27 mouse cellular contexts compared by ENCODE assay signal in genomic region chr3:84180304-84180703, GRCm38 (mm10). TPM values are rescaled to one million over a fixed set of nuclear protein-coding genes. Genes with fewer than 3 reads are reported as not detected.
DNase-seq lines count a peak whose midpoint lies in the region; ATAC-seq lines count a peak whose summit lies in the region.
"Had no signal": no experiment of that assay in that cellular context is flagged by ENCODE, and none has a peak within 500 bp of the region (broad histone marks: within the 10 kb centered on the region; RNA-seq: fewer than 3 reads in every experiment).

No protein-coding gene starts in this region.

- no peak for DNase-seq in forebrain, embryonic 11.5 days (ENCODE audit: low spot score)
- no peak for DNase-seq in hindbrain, embryonic 14.5 days (ENCODE audit: low spot score)
- DNase-seq in hindbrain, embryonic 11.5 days (ENCODE audit: low spot score), result no peak
- no peak for DNase-seq in midbrain, embryonic 14.5 days
- DNase-seq in R1 (ENCODE audit: low read depth, low spot score), result peak; percentile 81
- DNase-seq in adrenal gland, adult (ENCODE audit: inconsistent age in 2 of 2, low spot score in 1 of 2), result no peak
- DNase-seq: adrenal gland, adult 8-10 months; adrenal gland, postnatal 36 days; B cell, adult 2 months; cerebellum, adult 2 months; cerebellum, postnatal 10 days; gastrocnemius, postnatal 10 days; heart, adult 18-20 months; heart, postnatal 10 days; heart, postnatal 4 days had no signal

- WGBS in forebrain, embryonic 15.5 days, result 68% methylated on average over 2 of the region's 2 CpGs
- 66% methylated on average over 2 of the region's 2 CpGs for WGBS in forebrain, embryonic 11.5 days
- 85% methylated on average over 2 of the region's 2 CpGs for WGBS in hindbrain, embryonic 14.5 days
- WGBS in hindbrain, embryonic 11.5 days, result 84% methylated on average over 2 of the region's 2 CpGs
- WGBS in midbrain, embryonic 16.5 days, result 81% methylated on average over 2 of the region's 2 CpGs
- WGBS in midbrain, embryonic 14.5 days, result 79% methylated on average over 2 of the region's 2 CpGs

- no peaks in the 10 kb centered on the region; the same call in 1 of the 2 replicates for H3K9me3 ChIP-seq in forebrain, embryonic 15.5 days
- no peaks in the 10 kb centered on the region for H3K9me3 ChIP-seq in forebrain, embryonic 11.5 days (ENCODE audit: control insufficient read depth, low read length)
- no peaks in the 10 kb centered on the region for H3K9me3 ChIP-seq in hindbrain, embryonic 14.5 days (ENCODE audit: control insufficient read depth, low read length)
- no peaks in the 10 kb centered on the region for H3K9me3 ChIP-seq in hindbrain, embryonic 11.5 days (ENCODE audit: control insufficient read depth, low read length)
- H3K9me3 ChIP-seq in midbrain, embryonic 16.5 days (replicated peaks; ENCODE audit: control insufficient read depth, low read length, poor library complexity, severe bottlenecking), result no peaks in the 10 kb centered on the region
- 0 out of 2 replicates have a peak, but pooled peaks cover 3% of the 10 kb centered on the region for H3K9me3 ChIP-seq in midbrain, embryonic 14.5 days (ENCODE audit: control insufficient read depth, low read length)
- H3K9me3 ChIP-seq: embryonic facial prominence, embryonic 15.5 days; G1E; heart, embryonic 10.5 days had no signal

- H3K36me3 ChIP-seq in forebrain, embryonic 15.5 days, result peaks cover 26% of the 10 kb centered on the region
- H3K36me3 ChIP-seq in forebrain, embryonic 11.5 days (ENCODE audit: control insufficient read depth, insufficient read depth, low read length), result no peaks in the 10 kb centered on the region
- peaks cover 42% of the 10 kb centered on the region for H3K36me3 ChIP-seq in hindbrain, embryonic 14.5 days (replicated peaks; ENCODE audit: control insufficient read depth, insufficient read depth)
- H3K36me3 ChIP-seq in hindbrain, embryonic 11.5 days (ENCODE audit: control insufficient read depth, insufficient read depth, low read length), result 0 out of 2 replicates have a peak, but pooled peaks cover 3% of the 10 kb centered on the region
- peaks cover 12% of the 10 kb centered on the region for H3K36me3 ChIP-seq in midbrain, embryonic 16.5 days (ENCODE audit: control insufficient read depth, insufficient read depth, low read length)
- peaks cover 38% of the 10 kb centered on the region for H3K36me3 ChIP-seq in midbrain, embryonic 14.5 days (ENCODE audit: control insufficient read depth, insufficient read depth, low read length)
- H3K36me3 ChIP-seq: G1E; heart, embryonic 10.5 days had no signal

- H3K4me2 ChIP-seq in forebrain, embryonic 15.5 days (replicated peaks), result no peak overlapping the region
- no peak overlapping the region for H3K4me2 ChIP-seq in forebrain, embryonic 11.5 days (ENCODE audit: low read depth, low read length, severe bottlenecking)
- no peak overlapping the region for H3K4me2 ChIP-seq in hindbrain, embryonic 14.5 days (replicated peaks)
- no peak overlapping the region for H3K4me2 ChIP-seq in hindbrain, embryonic 11.5 days (replicated peaks; ENCODE audit: low read depth, low read length)
- H3K4me2 ChIP-seq in midbrain, embryonic 16.5 days (ENCODE audit: low read length), result no peak overlapping the region
- H3K4me2 ChIP-seq in midbrain, embryonic 14.5 days (ENCODE audit: low read length), result no peak overlapping the region
- H3K4me2 ChIP-seq: embryonic facial prominence, embryonic 15.5 days had no signal

- H3K4me3 ChIP-seq in forebrain, embryonic 15.5 days, result no peak overlapping the region
- H3K4me3 ChIP-seq in forebrain, embryonic 11.5 days (ENCODE audit: low read depth, low read length), result no peak overlapping the region
- H3K4me3 ChIP-seq in hindbrain, embryonic 14.5 days (replicated peaks; ENCODE audit: low read length), result no peak overlapping the region
- no peak overlapping the region for H3K4me3 ChIP-seq in hindbrain, embryonic 11.5 days (ENCODE audit: low read depth, low read length)
- H3K4me3 ChIP-seq in midbrain, embryonic 16.5 days (ENCODE audit: low read depth, low read length), result no peak overlapping the region
- no peak overlapping the region for H3K4me3 ChIP-seq in midbrain, embryonic 14.5 days (replicated peaks; ENCODE audit: low read depth, low read length)
- H3K4me3 ChIP-seq: embryonic facial prominence, embryonic 15.5 days; erythroblast, embryonic 14.5 days; forebrain, embryonic 10.5 days; heart, embryonic 10.5 days had no signal

- 0 out of 2 replicates have a peak, but pooled peaks have one; percentile 32 for ATAC-seq in forebrain, embryonic 15.5 days (replicated peaks)
- no peak for ATAC-seq in forebrain, embryonic 11.5 days (replicated peaks; ENCODE audit: low FRiP score)
- ATAC-seq in hindbrain, embryonic 14.5 days (ENCODE audit: low FRiP score), result no peak
- ATAC-seq in hindbrain, embryonic 11.5 days (ENCODE audit: low FRiP score), result no peak
- ATAC-seq in midbrain, embryonic 16.5 days, result no peak
- no peak for ATAC-seq in midbrain, embryonic 14.5 days (ENCODE audit: low FRiP score, low TSS enrichment)
- ATAC-seq: activated CD4-positive, CD25-positive, alpha-beta regulatory T cell, adult 4 months; CD4-positive, CD25-positive, alpha-beta regulatory T cell, adult 4 months; hindbrain, embryonic 16.5 days; inflammation-experienced regulatory T-cells, adult 6 months had no signal

- H3K27me3 ChIP-seq in forebrain, embryonic 15.5 days, result no peaks in the 10 kb centered on the region
- H3K27me3 ChIP-seq in forebrain, embryonic 11.5 days (ENCODE audit: control insufficient read depth, insufficient read depth, low read length), result no peaks in the 10 kb centered on the region
- H3K27me3 ChIP-seq in hindbrain, embryonic 14.5 days (ENCODE audit: control insufficient read depth, insufficient read depth, low read length), result no peaks in the 10 kb centered on the region
- no peaks in the 10 kb centered on the region for H3K27me3 ChIP-seq in hindbrain, embryonic 11.5 days (ENCODE audit: control insufficient read depth, insufficient read depth, low read length)
- no peaks in the 10 kb centered on the region for H3K27me3 ChIP-seq in midbrain, embryonic 16.5 days (ENCODE audit: control insufficient read depth, insufficient read depth, low read depth, low read length)
- H3K27me3 ChIP-seq in midbrain, embryonic 14.5 days (ENCODE audit: control insufficient read depth, insufficient read depth, low read length), result no peaks in the 10 kb centered on the region
- H3K27me3 ChIP-seq: embryonic facial prominence, embryonic 15.5 days had no signal

- H3K9ac ChIP-seq in forebrain, embryonic 15.5 days (replicated peaks), result no peak overlapping the region
- H3K9ac ChIP-seq in forebrain, embryonic 11.5 days (ENCODE audit: low read length), result no peak overlapping the region
- H3K9ac ChIP-seq in hindbrain, embryonic 14.5 days, result no peak overlapping the region
- H3K9ac ChIP-seq in hindbrain, embryonic 11.5 days (ENCODE audit: low read depth, low read length), result no peak overlapping the region
- no peak overlapping the region for H3K9ac ChIP-seq in midbrain, embryonic 16.5 days (ENCODE audit: low read depth, low read length)
- no peak overlapping the region for H3K9ac ChIP-seq in midbrain, embryonic 14.5 days (replicated peaks; ENCODE audit: low read length)
- H3K9ac ChIP-seq: embryonic facial prominence, embryonic 15.5 days had no signal

- H3K27ac ChIP-seq in forebrain, embryonic 15.5 days (replicated peaks), result peak overlapping the region; percentile 42; the same call in 1 of the 2 replicates
- H3K27ac ChIP-seq in forebrain, embryonic 11.5 days (ENCODE audit: low read depth, low read length), result no peak overlapping the region
- H3K27ac ChIP-seq in hindbrain, embryonic 14.5 days, result peak overlapping the region; percentile 47; the same call in 1 of the 2 replicates
- H3K27ac ChIP-seq in hindbrain, embryonic 11.5 days (ENCODE audit: low read depth, low read length), result no peak overlapping the region
- H3K27ac ChIP-seq in midbrain, embryonic 16.5 days (ENCODE audit: low read length), result 0 out of 2 replicates have a peak overlapping the region, but pooled peaks have one; percentile 8
- no peak overlapping the region for H3K27ac ChIP-seq in midbrain, embryonic 14.5 days (replicated peaks; ENCODE audit: low read depth, low read length)
- H3K27ac ChIP-seq: embryonic facial prominence, embryonic 15.5 days; forebrain, embryonic 10.5 days; heart, embryonic 10.5 days had no signal

- H3K4me1 ChIP-seq in forebrain, embryonic 15.5 days, result peaks cover 30% of the 10 kb centered on the region
- no peaks in the 10 kb centered on the region for H3K4me1 ChIP-seq in forebrain, embryonic 11.5 days (replicated peaks; ENCODE audit: control insufficient read depth, insufficient read depth, low read length)
- H3K4me1 ChIP-seq in hindbrain, embryonic 14.5 days (replicated peaks; ENCODE audit: control insufficient read depth, insufficient read depth, low read length), result 0 out of 2 replicates have a peak, but pooled peaks cover 8% of the 10 kb centered on the region
- H3K4me1 ChIP-seq in hindbrain, embryonic 11.5 days (replicated peaks; ENCODE audit: control insufficient read depth, insufficient read depth, low read length), result no peaks in the 10 kb centered on the region
- peaks cover 13% of the 10 kb centered on the region; the same call in 1 of the 2 replicates for H3K4me1 ChIP-seq in midbrain, embryonic 16.5 days (ENCODE audit: control insufficient read depth, insufficient read depth, low read length)
- H3K4me1 ChIP-seq in midbrain, embryonic 14.5 days (ENCODE audit: control insufficient read depth, insufficient read depth, low read length), result peaks cover 16% of the 10 kb centered on the region
- H3K4me1 ChIP-seq: embryonic facial prominence, embryonic 15.5 days; heart, embryonic 10.5 days had no signal

RNA-seq across cellular contexts. Expression of gene Gm6525, which starts 6.4 kb away (rescaled TPM):
- polyA plus RNA-seq in forebrain, embryonic 15.5 days (2015; fragmentation: Nextera tagmentation; extraction: Ambion mirVana), result 3.3 and 4.2 TPM in 2 replicates
- polyA plus RNA-seq in forebrain, embryonic 11.5 days (2014; fragmentation: Nextera tagmentation; extraction: Ambion mirVana), result 0.43 and 1.1 TPM in 2 replicates
- 0.74 and 2.7 TPM in 2 replicates for polyA plus RNA-seq in hindbrain, embryonic 14.5 days (2014; fragmentation: Nextera tagmentation; extraction: Ambion mirVana)
- polyA plus RNA-seq in hindbrain, embryonic 11.5 days (2014; fragmentation: Nextera tagmentation; extraction: Ambion mirVana), result 0.99 and 1.6 TPM in 2 replicates
- 2.1 and 2.5 TPM in 2 replicates for polyA plus RNA-seq in midbrain, embryonic 16.5 days (2015; fragmentation: Nextera tagmentation; extraction: Ambion mirVana)
- 3.1 and 3.2 TPM in 2 replicates for polyA plus RNA-seq in midbrain, embryonic 14.5 days (2014; fragmentation: Nextera tagmentation; extraction: Ambion mirVana)
- polyA plus RNA-seq: activated CD4-positive, CD25-positive, alpha-beta regulatory T cell, adult 4 months; cerebellum, adult 2 months; erythroblast, embryonic 14.5 days; G1E; kidney, adult 2 months had no signal

RNA-seq across cellular contexts. Expression of gene Mnd1, which starts 24.7 kb away (rescaled TPM):
- 2.5 and 3.9 TPM in 2 replicates for polyA plus RNA-seq in forebrain, embryonic 15.5 days (2015; fragmentation: Nextera tagmentation; extraction: Ambion mirVana)
- polyA plus RNA-seq in forebrain, embryonic 11.5 days (2014; fragmentation: Nextera tagmentation; extraction: Ambion mirVana), result 8.7 and 12.1 TPM in 2 replicates
- polyA plus RNA-seq in hindbrain, embryonic 14.5 days (2014; fragmentation: Nextera tagmentation; extraction: Ambion mirVana), result 1.7 and 1.9 TPM in 2 replicates
- polyA plus RNA-seq in hindbrain, embryonic 11.5 days (2014; fragmentation: Nextera tagmentation; extraction: Ambion mirVana), result 10.4 and 10.9 TPM in 2 replicates
- polyA plus RNA-seq in midbrain, embryonic 16.5 days (2015; fragmentation: Nextera tagmentation; extraction: Ambion mirVana), result 1.4 and 1.5 TPM in 2 replicates
- 1.2 and 1.7 TPM in 2 replicates for polyA plus RNA-seq in midbrain, embryonic 14.5 days (2014; fragmentation: Nextera tagmentation; extraction: Ambion mirVana)

Comparison
In these comparisons a context has a peak if more than half of its experiments do, and no peak if none do; other contexts are left out.
1. H3K27ac ChIP-seq: peak in forebrain, embryonic 15.5 days (single experiment), hindbrain, embryonic 14.5 days (single experiment) and midbrain, embryonic 16.5 days (single experiment); none in forebrain, embryonic 11.5 days (single experiment), hindbrain, embryonic 11.5 days (single experiment) and midbrain, embryonic 14.5 days (single experiment).